Mouse (Mus musculus) limb, embryonic 11.5 days (tissue): Measurements from ENCODE around the gene Erbb2. TPM values are rescaled to one million over a fixed set of nuclear protein-coding genes. Genes with fewer than 3 reads are reported as not detected.

ENCODE experiments used
- ATAC-seq: fragments of 200-750 bp; cut with Nextera tagmentation; 2 replicates; pipeline ENCODE4 v1.8.0; 2017; ENCODE audit warnings: low read depth; ENCODE audit not compliant: insufficient number of reproducible peaks, low FRiP score, low TSS enrichment
- DNase-seq: peaks from one replicate; pipeline ENCODE4 v3.0.0-alpha.2; 2015; ENCODE audit warnings: low spot score
- H3K27ac ChIP-seq: fragments of 300-500 bp; sonication (generic); replicated peaks from 2 replicates; pipeline ENCODE4 v1.5.1; 2014; ENCODE audit warnings: low read depth, mild to moderate bottlenecking, low read length
- H3K27me3 ChIP-seq: fragments of 300-500 bp; sonication (generic); 2 replicates; pipeline ENCODE4 v1.6.1; 2014; ENCODE audit warnings: mild to moderate bottlenecking, low read length, mixed read lengths; ENCODE audit not compliant: control insufficient read depth, insufficient read depth
- H3K36me3 ChIP-seq: fragments of 300-500 bp; sonication (generic); 2 replicates; pipeline ENCODE4 v1.6.1; 2014; ENCODE audit warnings: mild to moderate bottlenecking, low read length, moderate library complexity, mixed read lengths; ENCODE audit not compliant: control insufficient read depth, insufficient read depth
- H3K4me1 ChIP-seq: fragments of 300-500 bp; sonication (generic); 2 replicates; pipeline ENCODE4 v1.6.1; 2014; ENCODE audit warnings: low read length, mixed read lengths; ENCODE audit not compliant: control insufficient read depth, insufficient read depth
- H3K4me2 ChIP-seq: fragments of 300-500 bp; sonication (generic); 2 replicates; pipeline ENCODE4 v1.6.1; 2014; ENCODE audit warnings: low read depth, mild to moderate bottlenecking, moderate library complexity; ENCODE audit not compliant: severe bottlenecking
- H3K4me3 ChIP-seq: fragments of 300-500 bp; sonication (generic); 2 replicates; pipeline ENCODE4 v1.5.1; 2014; ENCODE audit warnings: low read depth, low read length
- H3K9ac ChIP-seq: fragments of 300-500 bp; sonication (generic); 2 replicates; pipeline ENCODE4 v1.6.1; 2014; ENCODE audit warnings: mild to moderate bottlenecking, low read length
- H3K9me3 ChIP-seq: fragments of 300-500 bp; sonication (generic); 2 replicates; pipeline ENCODE4 v1.6.1; 2016; ENCODE audit warnings: low read length; ENCODE audit not compliant: control insufficient read depth
- WGBS: fragments of 180-500 bp; shearing (Covaris S2); extraction: QIAGEN DNeasy Blood & Tissue Kit; methylation state at CpG from one replicate; pipeline ENCODE4 v1.1.7; 2014; 5-methylcytosine and 5-hydroxymethylcytosine counted together
- polyA plus RNA-seq: library from polyadenylated mRNA; unstranded; fragments of >200 nt; fragmentation: Nextera tagmentation; extraction: Ambion mirVana; gene quantifications from 2 replicates; pipeline ENCODE4 v1.2.1, GENCODE M21; 2014

Erbb2 gene
- polyA plus RNA-seq, 1 experiment from 2014 or later: 29.6 TPM

DNA sequence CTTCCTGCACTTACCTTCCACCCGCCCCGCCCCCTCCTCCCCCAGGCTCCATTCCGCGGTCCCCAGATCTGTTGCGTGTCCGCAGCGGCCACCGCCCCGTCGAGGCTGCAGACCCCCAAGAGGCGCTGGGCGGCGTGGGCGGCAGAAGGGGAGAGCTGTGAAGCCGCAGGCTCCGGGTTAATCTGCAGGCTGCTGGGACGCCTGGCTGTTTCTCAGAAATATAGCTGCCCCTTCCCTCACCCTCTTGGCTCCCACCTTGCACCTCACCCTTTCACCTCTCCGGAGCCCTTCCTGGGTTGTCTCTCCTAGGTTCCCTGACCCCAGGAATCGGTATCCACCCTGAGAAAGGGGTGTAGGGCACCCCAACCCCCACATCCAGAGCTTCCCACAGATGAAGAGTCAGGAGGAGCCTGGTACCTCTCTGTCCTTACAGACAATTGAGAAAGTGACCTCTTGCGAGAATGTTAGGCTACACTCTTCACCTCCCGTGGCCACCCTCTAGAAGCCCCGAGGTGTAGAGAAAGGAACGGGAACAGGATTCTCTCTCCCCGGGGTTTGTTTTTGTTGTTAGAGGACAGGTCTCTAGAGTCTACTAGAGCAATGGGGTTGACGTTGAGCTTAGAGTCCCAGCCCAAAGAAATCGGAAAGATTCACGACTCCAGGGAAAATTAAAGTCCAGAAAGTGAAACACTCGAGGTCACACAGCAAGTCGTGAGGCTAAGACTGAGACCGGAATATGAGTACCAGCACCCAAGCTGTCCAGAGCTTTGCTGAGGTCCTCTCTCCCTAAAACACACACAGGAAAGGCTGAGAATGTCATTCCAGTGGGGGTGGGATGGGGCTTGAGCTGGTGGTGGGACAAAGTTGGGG lies 46.1 kb downstream of the Erbb2 start:
- peak; percentile 27 for DNase-seq

DNA sequence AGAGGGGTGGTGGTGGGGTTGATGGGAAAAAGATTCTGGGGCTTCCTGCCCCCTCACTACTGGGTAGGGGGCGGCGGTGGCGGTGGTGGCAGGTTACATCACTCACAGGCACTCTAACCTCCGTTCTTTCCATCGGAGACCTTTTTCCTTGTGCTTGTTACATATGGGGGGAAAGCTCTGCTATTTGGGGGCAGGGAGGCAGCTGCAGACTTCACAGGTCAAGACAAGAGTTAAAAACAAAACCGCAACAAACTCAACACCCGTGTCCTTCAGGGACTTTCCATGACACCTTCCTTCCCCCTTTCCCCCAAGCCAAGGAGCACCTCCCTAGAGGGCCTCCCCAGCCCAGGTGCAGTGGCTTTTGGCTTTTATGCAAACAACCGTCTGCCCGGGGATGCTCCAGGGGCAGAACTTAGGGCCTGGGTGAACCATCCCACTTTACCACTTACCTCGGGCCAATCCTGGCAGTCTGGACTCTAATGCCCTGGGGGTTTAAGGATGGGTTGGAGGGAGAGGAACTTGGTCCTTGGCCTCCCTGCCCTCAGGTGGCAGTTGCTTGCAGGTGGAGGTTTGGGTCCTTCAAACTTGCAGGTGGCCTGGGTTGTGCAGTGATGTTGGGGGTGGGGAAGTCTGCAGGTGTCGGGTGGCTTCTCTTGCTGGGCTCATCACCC lies 46.9 kb downstream of the Erbb2 start:
- H3K4me1 ChIP-seq: peaks cover 3% of the 10 kb centered on the region; the same call in 1 of the 2 replicates
- H3K36me3 ChIP-seq: no peaks in the 10 kb centered on the region
- DNase-seq: no peak
- ATAC-seq: no peak
- H3K27ac ChIP-seq: no peak overlapping the region
- H3K9ac ChIP-seq: no peak overlapping the region
- H3K27me3 ChIP-seq: peaks cover 23% of the 10 kb centered on the region
- no peak overlapping the region for H3K4me2 ChIP-seq
- H3K9me3 ChIP-seq: no peaks in the 10 kb centered on the region
- WGBS: 13% methylated on average over 11 of the region's 11 CpGs
- no peak overlapping the region for H3K4me3 ChIP-seq

More for the DNA sequence above, 46.1 kb downstream of the Erbb2 start:
- Histone ChIP-seq H3K4me2 (peak overlapping the region; percentile 80), H3K9me3 (no peaks in the 10 kb centered on the region), H3K27me3 (peaks cover 23% of the 10 kb centered on the region), H3K9ac (peak overlapping the region; percentile 67), H3K36me3 (no peaks in the 10 kb centered on the region), H3K27ac (no peak overlapping the region), H3K4me3 (peak overlapping the region; percentile 48), H3K4me1 (peaks cover 3% of the 10 kb centered on the region; the same call in 1 of the 2 replicates)
- WGBS: 3% methylated on average over 24 of the region's 30 CpGs
- ATAC-seq: 0 out of 2 replicates have a peak, but pooled peaks have one; percentile 3

DNA sequence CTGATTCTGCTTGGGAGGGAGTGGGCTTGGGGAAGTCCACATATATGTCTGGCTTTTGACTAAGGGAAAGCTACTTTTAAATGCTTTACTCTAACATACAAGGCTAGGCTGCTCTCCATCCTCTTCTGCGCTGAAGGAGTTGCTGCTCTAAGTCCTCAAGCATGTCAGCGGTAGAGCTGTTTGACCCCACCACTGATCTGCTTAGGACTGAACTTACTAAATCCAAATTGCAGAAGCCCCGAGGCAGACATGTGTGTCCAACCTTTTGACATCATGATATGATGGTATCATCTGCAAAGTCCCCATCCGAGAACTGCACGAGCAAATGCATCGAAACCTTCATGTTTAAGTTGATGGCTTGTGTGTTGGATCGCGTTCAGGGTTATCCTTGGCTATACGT lies 47.6 kb downstream of the Erbb2 start:
- Histone ChIP-seq H3K9ac (no peak overlapping the region), H3K36me3 (no peaks in the 10 kb centered on the region), H3K27ac (no peak overlapping the region), H3K27me3 (peaks cover 23% of the 10 kb centered on the region), H3K9me3 (no peaks in the 10 kb centered on the region), H3K4me3 (no peak overlapping the region), H3K4me2 (no peak overlapping the region), H3K4me1 (peaks cover 3% of the 10 kb centered on the region; the same call in 1 of the 2 replicates)
- 83% methylated on average over 9 of the region's 9 CpGs for WGBS
- ATAC-seq: no peak
- DNase-seq: no peak

DNA sequence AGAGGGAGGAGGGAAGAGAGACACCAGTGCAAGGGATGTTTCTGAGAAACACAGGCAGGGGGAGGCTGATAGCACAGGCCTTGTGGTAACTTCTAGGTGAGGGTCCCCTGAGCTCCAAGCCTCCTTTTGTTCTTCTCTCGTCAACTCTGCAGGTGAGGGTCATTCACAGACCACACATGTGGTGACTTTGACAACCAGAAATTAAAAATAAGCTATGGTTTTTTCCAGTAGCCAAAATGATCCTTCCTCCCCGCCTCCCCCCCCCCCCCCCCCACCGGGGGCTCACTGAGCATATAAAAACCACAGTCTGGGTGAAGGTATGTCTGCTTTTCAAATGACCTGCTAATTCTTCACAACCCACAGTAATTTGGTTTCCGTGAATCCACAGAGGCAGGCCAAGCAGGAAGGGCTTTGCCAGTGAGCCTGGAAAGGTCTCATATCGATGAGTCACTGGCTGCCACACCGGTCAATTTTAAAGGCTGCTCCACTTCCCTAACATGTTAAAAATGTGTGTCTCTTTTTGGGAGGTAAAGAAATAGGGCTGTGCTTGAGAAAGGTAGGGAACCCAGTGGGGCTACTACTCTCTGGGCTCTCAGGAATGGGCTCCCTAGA lies 48.9 kb downstream of the Erbb2 start:
- Histone ChIP-seq H3K4me1 (peaks cover 3% of the 10 kb centered on the region; the same call in 1 of the 2 replicates), H3K4me3 (no peak overlapping the region), H3K9ac (no peak overlapping the region), H3K9me3 (no peaks in the 10 kb centered on the region), H3K27me3 (peaks cover 23% of the 10 kb centered on the region), H3K4me2 (no peak overlapping the region), H3K36me3 (no peaks in the 10 kb centered on the region), H3K27ac (no peak overlapping the region)
- ATAC-seq (no peak), DNase-seq (no peak)
- 48% methylated on average over 6 of the region's 6 CpGs for WGBS

DNA sequence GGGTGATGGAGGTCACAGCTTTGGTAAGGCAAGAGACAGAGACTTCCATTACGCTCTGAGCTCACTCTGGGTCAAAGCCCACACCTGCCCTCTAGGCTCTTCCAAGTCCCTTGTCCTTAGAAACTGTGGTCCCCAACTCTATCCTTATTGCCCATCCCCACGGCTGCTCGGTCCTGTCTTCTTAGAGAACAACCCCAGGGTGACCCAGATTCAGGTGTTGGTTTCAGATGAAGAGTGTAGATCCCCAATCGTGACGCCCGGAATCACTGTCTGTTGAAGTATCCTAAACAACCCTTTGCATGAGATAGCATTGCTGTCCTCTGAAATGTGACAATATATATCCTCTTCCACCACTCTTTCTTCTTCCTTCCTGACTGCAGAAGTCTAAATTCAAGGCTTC lies 50.0 kb downstream of the Erbb2 start:
- DNase-seq: no peak
- Histone ChIP-seq H3K9ac (no peak overlapping the region), H3K36me3 (no peaks in the 10 kb centered on the region), H3K4me1 (no peaks in the 10 kb centered on the region; the same call in 1 of the 2 replicates), H3K27me3 (peaks cover 23% of the 10 kb centered on the region), H3K27ac (no peak overlapping the region), H3K4me3 (no peak overlapping the region), H3K4me2 (no peak overlapping the region), H3K9me3 (no peaks in the 10 kb centered on the region)
- ATAC-seq: no peak
- WGBS: 91% methylated on average over 6 of the region's 6 CpGs

DNA sequence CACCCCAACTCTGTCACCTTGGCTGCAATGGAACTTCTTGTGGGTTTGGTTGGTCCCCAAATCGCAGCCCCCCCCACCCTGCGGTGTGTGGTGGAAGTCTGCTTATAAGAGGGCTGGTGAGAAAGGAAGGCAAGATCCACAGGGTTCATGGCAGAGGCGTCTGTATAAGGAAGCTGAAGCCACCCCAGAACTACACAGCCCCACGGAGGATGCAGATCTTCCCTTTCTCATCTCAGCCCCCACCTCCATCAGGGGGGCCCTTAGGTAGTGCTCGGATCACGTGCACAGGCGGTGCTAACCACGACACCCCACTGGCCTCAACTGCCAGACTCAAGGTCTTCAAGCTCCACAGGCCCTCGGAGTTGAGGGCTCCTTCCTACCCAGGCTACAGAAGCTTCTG lies 51.6 kb downstream of the Erbb2 start:
- Histone ChIP-seq H3K27ac (no peak overlapping the region), H3K4me2 (no peak overlapping the region), H3K9me3 (no peaks in the 10 kb centered on the region), H3K4me3 (no peak overlapping the region), H3K9ac (no peak overlapping the region), H3K27me3 (peaks cover 14% of the 10 kb centered on the region), H3K4me1 (no peaks in the 10 kb centered on the region), H3K36me3 (no peaks in the 10 kb centered on the region)
- ATAC-seq (no peak), DNase-seq (no peak)
- WGBS: 94% methylated on average over 9 of the region's 9 CpGs

DNA sequence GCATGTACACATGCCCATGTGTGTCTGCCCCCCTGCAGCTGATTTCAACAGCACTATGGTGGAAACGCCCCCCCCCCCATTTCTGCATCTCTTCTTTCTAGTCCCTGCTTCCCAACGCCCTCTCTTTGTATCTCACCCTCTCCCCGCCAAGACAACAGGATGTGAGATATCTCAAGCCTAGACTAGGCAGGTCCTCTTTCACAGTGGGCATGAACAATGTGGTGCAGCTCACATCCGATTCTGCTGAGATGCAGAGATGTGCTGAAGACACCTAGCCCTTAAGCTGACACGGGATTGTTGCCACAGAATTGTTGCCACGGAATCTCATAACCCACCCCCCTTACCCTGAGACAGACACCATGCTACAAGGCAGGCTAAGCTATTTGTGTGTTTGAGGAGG lies 52.2 kb downstream of the Erbb2 start:
- Histone ChIP-seq H3K36me3 (no peaks in the 10 kb centered on the region), H3K9ac (no peak overlapping the region), H3K27ac (no peak overlapping the region), H3K9me3 (no peaks in the 10 kb centered on the region), H3K27me3 (peaks cover 8% of the 10 kb centered on the region), H3K4me2 (no peak overlapping the region), H3K4me1 (no peaks in the 10 kb centered on the region), H3K4me3 (no peak overlapping the region)
- ATAC-seq (no peak), DNase-seq (no peak)
- 89% methylated on average over 6 of the region's 6 CpGs for WGBS
